Mouse (Mus musculus): Measurements from ENCODE around the gene Fndc11.
A peak's percentile ranks its signal among the peaks of the same experiment; 100 is the strongest.

Fndc11 gene

GRCm38 (mm10) chr2:181218881-181219485 is 830 bp upstream of the Fndc11 start:
- peak; percentile 32 for DNase-seq (ENCODE audit: low spot score)

GRCm38 (mm10) chr2:181220361-181220760 is 548 bp downstream of the Fndc11 start:
- DNase-seq (ENCODE audit: low spot score): peak; percentile 66

- DNase-seq (ENCODE audit: low spot score): no peak
Observed at GRCm38 (mm10) chr2:181224994-181225393, 5.2 kb downstream of the Fndc11 start.

GRCm38 (mm10) chr2:181227122-181227521 is 7.3 kb downstream of the Fndc11 start:
- DNase-seq (ENCODE audit: low spot score): no peak

DNA sequence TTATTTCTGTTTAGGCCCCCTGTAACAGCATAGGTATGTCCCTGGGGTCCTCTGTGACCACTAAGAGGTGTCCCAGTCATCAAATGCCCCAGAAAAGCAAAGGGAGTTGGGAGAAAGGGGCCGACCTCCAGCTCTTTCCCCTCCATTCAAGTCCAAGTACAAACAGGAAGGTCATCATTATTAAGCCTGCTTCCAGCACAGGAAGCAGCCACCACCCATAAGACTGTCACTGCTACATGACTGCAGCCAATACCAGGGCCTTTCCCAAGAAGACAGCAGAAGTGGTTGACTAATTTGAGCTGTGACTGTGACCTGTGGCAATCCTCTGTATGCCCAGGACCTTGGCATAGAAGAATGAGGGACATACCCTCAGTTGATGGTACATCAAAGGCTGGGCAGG is 8.5 kb downstream of the Fndc11 start:
- DNase-seq (ENCODE audit: low spot score): no peak

GRCm38 (mm10) chr2:181231171-181231570 is 11.4 kb downstream of the Fndc11 start:
- no peak for DNase-seq (ENCODE audit: low spot score)

DNA sequence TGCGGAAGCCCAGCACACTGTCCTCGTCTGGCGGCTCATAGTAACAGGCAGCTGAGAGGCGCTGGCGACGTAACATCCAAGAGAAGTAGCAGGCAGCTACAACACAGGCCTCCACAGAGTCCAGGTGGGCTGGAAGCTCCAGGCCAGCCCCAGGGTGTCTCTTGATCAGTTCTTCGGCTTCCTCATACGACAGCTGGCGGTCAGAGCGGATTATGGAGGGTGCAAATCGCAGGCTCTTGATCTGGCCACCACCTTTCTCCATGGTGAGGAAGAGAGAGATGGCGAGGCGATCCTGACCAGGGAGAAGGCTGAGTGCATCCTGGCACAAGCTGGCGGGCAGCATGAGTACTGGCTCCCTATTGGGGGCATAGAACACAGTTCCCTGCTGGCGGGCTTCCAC is 13.6 kb downstream of the Fndc11 start:
- no peak for DNase-seq (ENCODE audit: low spot score)

DNA sequence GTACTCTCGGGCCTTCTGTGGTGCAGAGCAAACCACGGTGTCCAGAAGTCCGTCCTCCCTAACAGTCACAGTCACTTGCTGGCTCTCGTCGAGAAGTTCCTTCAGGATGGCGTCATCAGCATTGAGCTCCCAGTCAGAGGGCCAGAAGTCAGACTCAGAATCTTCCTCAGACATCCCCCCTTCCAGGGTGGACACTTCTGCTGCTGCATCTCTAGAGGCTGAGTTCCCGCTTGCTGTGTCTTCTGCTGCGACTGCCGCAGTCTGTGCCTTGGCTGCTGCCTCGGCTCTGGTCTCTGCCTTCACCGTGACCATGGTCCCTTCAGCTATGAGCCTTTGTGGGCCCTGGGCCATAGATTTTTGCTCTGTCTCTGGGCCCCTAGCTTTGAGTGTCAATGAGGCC is 14.9 kb downstream of the Fndc11 start:
- no peak for DNase-seq (ENCODE audit: low spot score)

DNA sequence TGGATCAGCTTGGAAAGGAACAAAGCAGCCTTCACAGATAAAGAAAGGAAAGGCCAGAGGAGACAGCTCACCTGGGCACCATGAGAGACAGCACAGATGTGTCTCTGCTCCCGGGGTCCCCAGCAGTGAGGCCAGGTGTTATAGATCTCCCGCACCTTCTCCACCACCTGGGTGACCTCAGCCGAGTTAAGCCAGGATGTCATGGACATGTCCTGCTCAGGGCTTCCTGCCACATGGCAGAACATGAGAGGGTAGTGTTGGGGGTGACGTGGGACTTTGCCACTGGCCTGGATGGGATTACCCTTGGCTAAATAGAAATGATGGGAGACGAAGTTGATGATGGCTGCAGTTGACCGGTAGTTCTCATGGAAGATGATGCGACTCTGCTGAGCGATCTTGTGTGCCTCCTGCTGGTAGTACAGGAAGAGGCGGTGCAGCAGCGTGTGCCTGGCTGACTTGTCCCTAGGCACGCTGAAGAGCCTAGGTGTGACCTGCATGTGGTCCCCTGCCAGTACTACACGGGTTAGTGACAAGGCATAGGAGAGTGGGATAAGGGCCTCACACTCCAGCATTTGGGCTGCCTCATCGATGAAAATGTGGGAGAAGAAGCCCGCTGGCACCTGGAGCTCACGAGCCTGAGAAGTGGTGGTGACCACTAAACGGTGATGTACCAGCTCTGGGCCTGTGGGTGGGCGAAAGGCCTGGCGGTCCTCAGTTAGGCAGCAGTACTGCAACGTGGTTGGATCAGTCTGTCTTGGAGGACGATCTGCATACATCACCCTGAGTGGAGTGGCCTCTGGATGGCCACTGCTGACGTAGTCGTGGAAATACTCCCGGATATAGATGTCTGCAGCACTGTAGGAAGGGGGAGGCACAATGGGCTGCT is 16.1 kb downstream of the Fndc11 start:
- no peak for DNase-seq (ENCODE audit: low spot score)

DNA sequence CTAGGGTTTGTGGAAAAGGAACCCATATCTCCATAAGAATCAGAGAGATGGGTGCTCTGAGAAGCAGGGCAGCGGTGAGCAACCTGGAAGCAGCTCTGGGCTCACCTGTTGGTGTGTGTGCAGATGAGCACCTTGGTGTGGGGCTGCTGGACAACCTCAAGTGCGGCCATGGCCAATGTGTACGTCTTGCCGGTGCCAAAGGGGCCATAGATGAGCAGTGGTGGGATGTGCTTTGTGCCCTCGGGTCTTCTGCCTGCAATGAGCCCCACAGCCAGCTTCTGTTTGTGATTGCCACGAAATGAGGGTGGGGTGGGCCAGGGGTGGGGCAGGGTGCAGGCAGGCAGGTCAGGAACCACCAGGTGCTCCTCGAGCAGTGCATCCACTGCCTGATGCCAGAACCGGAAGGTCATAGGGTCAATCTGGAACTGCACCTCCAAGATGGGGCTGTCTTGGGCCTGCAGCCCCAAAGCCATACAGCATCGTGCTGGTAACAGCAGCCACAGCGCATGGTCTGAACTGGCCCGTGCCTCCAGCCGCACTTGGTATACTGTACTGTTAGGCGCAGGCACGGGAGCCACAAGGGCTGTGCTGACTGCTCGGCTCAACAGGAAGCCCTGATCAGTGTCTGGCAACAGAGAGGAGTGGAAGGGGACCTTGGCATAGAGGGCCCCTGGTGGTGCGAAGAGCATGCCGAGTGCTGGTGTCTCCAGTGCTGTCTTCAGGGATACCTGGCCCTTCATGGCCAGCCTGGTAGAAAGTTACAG is 17.6 kb downstream of the Fndc11 start:
- DNase-seq (ENCODE audit: low spot score): no peak

DNA sequence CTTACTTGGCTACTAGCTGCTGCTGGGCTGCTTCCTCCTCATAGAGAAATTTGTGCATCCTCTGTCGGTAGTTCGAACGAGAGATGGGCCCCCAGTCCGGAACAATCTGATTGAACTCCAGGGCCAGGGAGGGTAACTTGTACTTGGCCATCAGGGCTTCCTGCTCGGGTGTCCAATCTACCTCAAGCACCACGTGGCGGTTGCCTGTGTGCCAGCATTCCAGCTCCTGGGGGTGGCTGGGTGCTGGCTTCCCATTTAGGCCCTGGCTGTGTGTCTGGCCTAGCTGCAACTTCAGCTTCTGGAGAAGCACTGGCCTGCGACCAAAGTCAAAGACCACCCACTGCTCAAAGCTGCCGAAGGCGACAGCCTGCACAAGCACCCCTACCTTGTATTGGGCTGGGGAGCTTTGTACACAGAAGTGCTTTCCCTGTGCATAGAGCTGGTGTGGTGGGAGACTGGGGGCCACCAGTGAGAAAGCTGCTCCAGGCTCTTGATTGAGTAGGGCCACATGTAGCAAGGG is 18.3 kb downstream of the Fndc11 start:
- no peak for DNase-seq (ENCODE audit: low spot score)

- DNase-seq (ENCODE audit: low spot score): no peak
Observed at GRCm38 (mm10) chr2:181238861-181239260, 19.0 kb downstream of the Fndc11 start.

GRCm38 (mm10) chr2:181239261-181239660 is 19.4 kb downstream of the Fndc11 start:
- no peak for DNase-seq (ENCODE audit: low spot score)

DNA sequence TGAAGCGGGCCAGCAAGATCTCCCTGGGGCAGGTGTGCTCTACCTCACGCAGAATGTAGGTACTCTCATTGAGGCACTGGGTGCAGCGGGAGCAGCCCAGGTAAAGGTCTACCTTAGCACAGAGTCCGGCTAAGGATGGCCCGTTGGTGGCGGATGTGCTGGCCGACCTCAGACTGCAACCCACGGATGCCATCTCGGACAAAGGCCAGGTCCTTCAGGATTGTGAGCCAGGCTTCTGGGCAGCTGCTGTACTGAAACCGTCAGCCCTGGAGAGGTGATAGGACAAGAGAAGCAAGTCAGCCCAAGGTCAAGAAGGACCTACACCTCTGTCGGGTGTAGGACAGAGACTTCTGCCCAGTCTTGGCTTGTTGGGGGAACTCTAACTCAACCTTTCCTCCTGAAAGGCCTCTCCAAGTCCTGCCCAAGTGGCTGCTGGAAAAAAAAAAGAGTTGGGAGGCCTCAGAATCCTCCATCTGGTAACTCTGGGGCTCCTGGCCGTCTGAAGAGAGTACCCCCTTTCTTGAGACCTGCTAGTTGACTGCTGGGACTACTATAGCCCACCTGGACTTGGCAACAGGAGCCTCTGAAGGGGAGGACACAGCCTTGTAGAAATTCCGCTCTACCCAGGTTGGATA is 21.1 kb downstream of the Fndc11 start:
- DNase-seq (ENCODE audit: low spot score): no peak

DNA sequence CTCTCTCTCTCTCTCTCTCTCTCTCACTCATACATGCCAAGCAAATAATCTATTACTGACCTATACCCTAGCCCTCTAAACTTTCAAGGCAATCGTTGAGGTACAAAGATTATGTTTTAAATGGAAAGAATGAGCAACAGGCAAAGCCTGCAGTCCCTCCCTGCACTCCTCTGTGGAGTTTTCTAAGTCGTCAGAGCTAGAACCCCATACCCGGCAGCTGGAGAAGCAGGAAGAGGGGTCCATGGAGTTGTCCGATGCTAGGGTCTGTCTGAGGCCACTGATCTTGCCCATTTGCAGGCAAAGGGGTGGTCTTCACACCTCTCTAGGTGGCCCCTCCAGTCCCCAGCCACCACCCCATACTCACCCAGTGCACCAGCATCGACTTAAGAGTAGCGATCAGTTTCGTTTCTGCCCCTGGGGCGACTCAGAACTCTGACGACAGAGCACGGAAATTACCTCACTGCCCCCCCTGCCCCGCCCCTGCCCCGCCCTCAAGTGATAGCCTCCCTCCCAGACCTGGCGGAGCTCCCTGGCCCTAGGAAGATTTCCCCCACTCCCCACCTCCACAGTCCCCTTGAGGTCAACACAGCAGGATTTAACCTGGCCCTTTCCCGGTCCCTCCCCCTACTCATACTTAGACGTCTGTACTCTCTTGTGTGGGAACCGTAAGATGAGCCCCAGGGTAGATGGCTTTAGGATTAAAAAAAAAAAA is 21.9 kb downstream of the Fndc11 start, which contains the start of gene Helz2:
Helz2 (minus strand) TSS at position 426 of the 712 bp plus-strand sequence.
- DNase-seq (ENCODE audit: low spot score): peak; percentile 53

DNA sequence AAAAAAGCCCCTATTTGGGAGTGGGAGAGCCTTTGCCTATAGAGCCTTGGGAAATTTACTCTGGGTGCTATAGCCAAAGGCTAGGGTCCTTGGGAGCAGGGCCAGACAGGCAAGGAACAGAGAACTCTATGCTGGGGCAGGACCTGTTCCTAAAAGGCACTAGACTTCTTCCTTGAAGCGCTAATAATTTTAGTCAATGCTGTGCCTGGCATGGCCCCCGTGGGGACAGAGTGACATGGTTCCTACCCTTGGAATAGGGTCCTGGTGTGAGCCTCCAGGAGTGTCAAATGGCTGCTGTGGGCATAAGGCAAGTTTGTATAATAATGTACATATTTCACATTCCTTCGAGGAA is 22.5 kb downstream of the Fndc11 start:
- DNase-seq (ENCODE audit: low spot score): no peak

GRCm38 (mm10) chr2:181243706-181244394 is 24.0 kb downstream of the Fndc11 start:
- no peak for DNase-seq (ENCODE audit: low spot score)

GRCm38 (mm10) chr2:181245031-181245430 is 25.2 kb downstream of the Fndc11 start:
- no peak for DNase-seq (ENCODE audit: low spot score)

DNA sequence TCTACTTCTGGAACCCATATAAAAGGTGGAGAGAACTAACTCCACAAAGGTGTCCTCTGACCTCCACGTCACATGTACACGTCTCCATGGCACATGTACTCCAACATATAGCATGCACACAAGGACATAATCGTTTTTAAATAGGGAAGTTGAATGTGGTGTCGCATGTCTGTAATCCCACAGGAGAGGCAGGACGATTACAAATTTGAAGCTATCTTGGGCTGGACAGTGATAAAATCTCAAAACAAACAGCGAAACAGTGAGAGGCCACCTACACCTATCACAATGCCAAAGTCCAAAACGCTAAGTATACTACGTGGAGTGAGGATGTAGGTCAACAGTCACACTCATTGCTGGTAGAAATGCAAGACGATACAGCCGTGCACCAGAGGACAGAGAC is 29.4 kb downstream of the Fndc11 start:
- no peak for DNase-seq (ENCODE audit: low spot score)

- no peak for DNase-seq (ENCODE audit: low spot score)
Observed at GRCm38 (mm10) chr2:181251841-181252240, 32.0 kb downstream of the Fndc11 start.

GRCm38 (mm10) chr2:181253248-181253647 is 33.4 kb downstream of the Fndc11 start:
- DNase-seq (ENCODE audit: low spot score): no peak
